Comparison of ENCODE assay signal across 22 mouse cellular contexts in genomic region chr10:52421716-52422115, GRCm38 (mm10). TPM values are rescaled to one million over a fixed set of nuclear protein-coding genes. Genes with fewer than 3 reads are reported as not detected.
DNase-seq lines count a peak whose midpoint lies in the region; ATAC-seq lines count a peak whose summit lies in the region.
"Had no signal": no experiment of that assay in that cellular context is flagged by ENCODE, and none has a peak within 500 bp of the region (broad histone marks: within the 10 kb centered on the region; RNA-seq: fewer than 3 reads in every experiment).

No protein-coding gene starts in this region.

- H3K9ac ChIP-seq in kidney, embryonic 15.5 days = no peak overlapping the region
- H3K9ac ChIP-seq: embryonic facial prominence, embryonic 12.5 days; forebrain, embryonic 15.5 days; hindbrain, embryonic 14.5 days had no signal

- 94% methylated on average over 6 of the region's 6 CpGs for WGBS in kidney, embryonic 15.5 days

- no peaks in the 10 kb centered on the region for H3K27me3 ChIP-seq in kidney, embryonic 15.5 days
- H3K27me3 ChIP-seq: embryonic facial prominence, embryonic 12.5 days; forebrain, embryonic 15.5 days had no signal

- H3K9me3 ChIP-seq in kidney, embryonic 15.5 days (replicated peaks) = no peaks in the 10 kb centered on the region
- H3K9me3 ChIP-seq: embryonic facial prominence, embryonic 12.5 days; forebrain, embryonic 15.5 days; G1E; hindbrain, embryonic 10.5 days had no signal

- peaks cover 4% of the 10 kb centered on the region; the same call in 1 of the 2 replicates for H3K36me3 ChIP-seq in kidney, embryonic 15.5 days
- H3K36me3 ChIP-seq: embryonic facial prominence, embryonic 12.5 days; forebrain, embryonic 15.5 days had no signal

- H3K4me3 ChIP-seq in kidney, embryonic 15.5 days (replicated peaks) = no peak overlapping the region
- H3K4me3 ChIP-seq: embryonic facial prominence, embryonic 12.5 days; forebrain, embryonic 15.5 days; hindbrain, embryonic 10.5 days had no signal

- DNase-seq in adrenal gland, adult 2 months = peak; percentile 19
- no peak for DNase-seq in adrenal gland, postnatal 14 days
- DNase-seq in kidney, adult 11 months = peak; percentile 57
- no peak for DNase-seq in kidney, postnatal 4 days
- peak; percentile 90 for DNase-seq in kidney, adult 9 months
- DNase-seq in kidney, postnatal 36 days = peak; percentile 43 to 82
- no peak for DNase-seq in adipocyte (ENCODE audit: low spot score)
- DNase-seq: adrenal gland, postnatal 25 days; B cell, adult 2 months; cerebellum, adult 9-10 months; cerebellum, postnatal 25 days; gastrocnemius, postnatal 10 days had no signal

- ATAC-seq in kidney, embryonic 15.5 days (replicated peaks; ENCODE audit: low FRiP score) = no peak
- ATAC-seq: CD4-positive, CD25-positive, alpha-beta regulatory T cell, adult 4 months; forebrain, embryonic 15.5 days had no signal

- H3K4me1 ChIP-seq in kidney, embryonic 15.5 days = peaks cover 23% of the 10 kb centered on the region

- H3K4me2 ChIP-seq in kidney, embryonic 15.5 days = no peak overlapping the region
- H3K4me2 ChIP-seq: embryonic facial prominence, embryonic 12.5 days; forebrain, embryonic 15.5 days; hindbrain, embryonic 14.5 days had no signal

- H3K27ac ChIP-seq in kidney, embryonic 15.5 days = no peak overlapping the region
- H3K27ac ChIP-seq: embryonic facial prominence, embryonic 12.5 days; forebrain, embryonic 15.5 days; hindbrain, embryonic 10.5 days; hindbrain, embryonic 14.5 days had no signal

RNA-seq across cellular contexts. Expression of gene Nus1, which starts 4.4 kb away (rescaled TPM):
- 10 to 100 TPM; 46.0 to 62.7 TPM for total RNA-seq in adrenal gland, adult 2 months (2021)
- polyA plus RNA-seq in adrenal gland, adult 2 months (2012; rRNA removed) = 33.4 and 34.5 TPM in 2 replicates
- 46.4 and 51.4 TPM in 2 replicates for total RNA-seq in adrenal gland, postnatal 14 days (2021)
- 15.9 and 16.6 TPM in 2 replicates for polyA plus RNA-seq in kidney, embryonic 15.5 days (2015; fragmentation: Nextera tagmentation; extraction: Ambion mirVana)

RNA-seq across cellular contexts. Expression of gene Nepn, which starts 32.9 kb away (rescaled TPM):
- total RNA-seq in adrenal gland, adult 2 months (2021) = under 1 TPM in 1 of 2 experiments, not detected in 1; 0.23 TPM
- 0.38 and 0.39 TPM in 2 replicates for polyA plus RNA-seq in adrenal gland, adult 2 months (2012; rRNA removed)
- total RNA-seq in adrenal gland, postnatal 14 days (2021) = 0.22 and 0.26 TPM in 2 replicates
- not detected in 2 replicates for polyA plus RNA-seq in kidney, embryonic 15.5 days (2015; fragmentation: Nextera tagmentation; extraction: Ambion mirVana)
- total RNA-seq: G1E; gastrocnemius, postnatal 10 days; heart, postnatal 10 days had no signal
- polyA plus RNA-seq: CD4-positive, CD25-positive, alpha-beta regulatory T cell, adult 4 months; forebrain, embryonic 11.5 days; forebrain, embryonic 15.5 days; G1E; heart, embryonic 14.5 days; hindbrain, embryonic 10.5 days; hindbrain, embryonic 14.5 days had no signal

RNA-seq across cellular contexts. Expression of gene Gopc, which starts 39.8 kb away (rescaled TPM):
- total RNA-seq in adrenal gland, adult 2 months (2021) = 10 to 100 TPM; 20.8 to 21.7 TPM
- polyA plus RNA-seq in adrenal gland, adult 2 months (2012; rRNA removed) = 2.9 and 4.5 TPM in 2 replicates
- total RNA-seq in adrenal gland, postnatal 14 days (2021) = 23.9 and 26.1 TPM in 2 replicates
- 22.5 TPM in 2 replicates for polyA plus RNA-seq in kidney, embryonic 15.5 days (2015; fragmentation: Nextera tagmentation; extraction: Ambion mirVana)

Comparison
In these comparisons a context has a peak if more than half of its experiments do, and no peak if none do; other contexts are left out.
1. DNase-seq: peak in adrenal gland, adult 2 months (single experiment), kidney, adult 11 months (single experiment), kidney, adult 9 months (single experiment) and kidney, postnatal 36 days (2 of 2); none in adrenal gland, postnatal 14 days (single experiment), kidney, postnatal 4 days (0 of 2) and adipocyte (single experiment).